Mouse (Mus musculus) hindbrain, embryonic 11.5 days (tissue): ENCODE data around the gene Dcaf17. TPM values are rescaled to one million over a fixed set of nuclear protein-coding genes. Genes with fewer than 3 reads are reported as not detected.
A peak's percentile ranks its signal among the peaks of the same experiment; 100 is the strongest.

Experiments used
- ATAC-seq: fragments of 200-750 bp; cut with Nextera tagmentation; 2 replicates; pipeline ENCODE4 v1.8.0; 2017; ENCODE audit warnings: mild to moderate bottlenecking, moderate TSS enrichment, moderate library complexity; ENCODE audit not compliant: low FRiP score
- DNase-seq: peaks from one replicate; pipeline ENCODE4 v3.0.0-alpha.2; 2015; ENCODE audit warnings: low spot score
- H3K27ac ChIP-seq: fragments of 300-500 bp; sonication (generic); 2 replicates; pipeline ENCODE4 v1.5.1; 2014; ENCODE audit warnings: mild to moderate bottlenecking, low read depth, low read length
- H3K27me3 ChIP-seq: fragments of 300-500 bp; sonication (generic); 2 replicates; pipeline ENCODE4 v1.6.1; 2014; ENCODE audit warnings: mild to moderate bottlenecking, low read length, moderate library complexity, mixed read lengths; ENCODE audit not compliant: control insufficient read depth, insufficient read depth
- H3K36me3 ChIP-seq: fragments of 300-500 bp; sonication (generic); 2 replicates; pipeline ENCODE4 v1.6.1; 2014; ENCODE audit warnings: mild to moderate bottlenecking, low read length, moderate library complexity, mixed read lengths; ENCODE audit not compliant: control insufficient read depth, insufficient read depth
- H3K4me1 ChIP-seq: fragments of 300-500 bp; sonication (generic); replicated peaks from 2 replicates; pipeline ENCODE4 v1.6.1; 2014; ENCODE audit warnings: low read length, mixed read lengths; ENCODE audit not compliant: control insufficient read depth, insufficient read depth
- H3K4me2 ChIP-seq: fragments of 300-500 bp; sonication (generic); replicated peaks from 2 replicates; pipeline ENCODE4 v1.6.1; 2014; ENCODE audit warnings: mild to moderate bottlenecking, low read depth, low read length
- H3K4me3 ChIP-seq: fragments of 300-500 bp; sonication (generic); 2 replicates; pipeline ENCODE4 v1.5.1; 2014; ENCODE audit warnings: low read depth, low read length
- H3K9ac ChIP-seq: fragments of 300-500 bp; sonication (generic); 2 replicates; pipeline ENCODE4 v1.6.1; 2014; ENCODE audit warnings: low read depth, low read length
- H3K9me3 ChIP-seq: fragments of 300-500 bp; sonication (generic); 2 replicates; pipeline ENCODE4 v1.6.1; 2016; ENCODE audit warnings: low read length; ENCODE audit not compliant: control insufficient read depth
- WGBS: fragments of 180-500 bp; shearing (Covaris S2); extraction: QIAGEN DNeasy Blood & Tissue Kit; methylation state at CpG from one replicate; pipeline ENCODE4 v1.1.7; 2014; 5-methylcytosine and 5-hydroxymethylcytosine counted together
- polyA plus RNA-seq: library from polyadenylated mRNA; unstranded; fragments of >200 nt; fragmentation: Nextera tagmentation; extraction: Ambion mirVana; gene quantifications from 2 replicates; pipeline ENCODE4 v1.2.1, GENCODE M21; 2014

Dcaf17 gene
- polyA plus RNA-seq, 1 experiment from 2014 or later = 42.4 TPM

DNA sequence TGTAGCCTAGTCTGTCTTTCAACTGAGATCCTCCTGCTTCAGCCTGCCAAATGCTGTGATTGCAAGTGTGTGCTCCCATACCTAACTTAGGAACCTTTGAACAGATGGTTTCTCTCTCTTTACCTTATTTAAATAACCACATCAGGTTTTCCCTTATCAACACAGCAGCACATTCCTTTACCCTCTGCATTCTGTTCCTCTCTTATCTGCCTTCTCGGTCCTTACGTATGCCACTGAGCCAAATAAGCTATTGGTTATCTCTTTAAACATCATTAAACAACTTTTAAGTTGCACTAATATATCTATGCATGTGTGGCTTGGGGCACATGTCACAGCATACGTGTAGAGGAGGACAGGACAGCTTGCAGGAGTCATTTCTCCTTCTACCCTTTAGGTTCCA, 18.7 kb downstream of the Dcaf17 start:
- Histone ChIP-seq H3K4me3 (no peak overlapping the region), H3K36me3 (no peaks in the 10 kb centered on the region), H3K4me1 (no peaks in the 10 kb centered on the region), H3K27me3 (no peaks in the 10 kb centered on the region), H3K27ac (no peak overlapping the region), H3K4me2 (no peak overlapping the region), H3K9me3 (no peaks in the 10 kb centered on the region), H3K9ac (no peak overlapping the region)
- no peak for DNase-seq
- ATAC-seq = no peak
- 95% methylated on average over 3 of the region's 3 CpGs for WGBS

DNA sequence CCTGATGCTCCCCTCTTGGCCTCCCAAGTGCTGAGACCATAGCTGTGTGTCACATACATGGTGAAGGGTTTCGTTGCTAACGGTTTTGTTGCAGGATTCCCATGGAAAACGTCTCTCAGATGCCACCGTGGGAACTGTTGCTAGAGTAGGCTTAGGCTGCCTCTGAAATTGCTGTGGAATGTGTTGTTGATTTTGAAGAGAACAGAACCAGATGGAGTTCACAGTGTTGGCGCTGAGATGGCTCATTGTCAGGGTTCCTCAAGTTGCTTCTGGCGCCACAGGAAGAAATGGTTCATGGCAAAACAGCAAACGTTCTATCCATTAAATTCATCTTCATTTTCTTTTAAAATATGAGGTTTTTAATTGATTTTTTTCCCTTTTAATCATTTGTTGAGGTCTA, 27.3 kb downstream of the Dcaf17 start:
- Histone ChIP-seq H3K4me2 (no peak overlapping the region), H3K27ac (no peak overlapping the region), H3K4me3 (no peak overlapping the region), H3K36me3 (no peaks in the 10 kb centered on the region), H3K9me3 (no peaks in the 10 kb centered on the region), H3K4me1 (no peaks in the 10 kb centered on the region), H3K27me3 (no peaks in the 10 kb centered on the region), H3K9ac (no peak overlapping the region)
- 91% methylated on average over 7 of the region's 7 CpGs for WGBS
- DNase-seq (no peak), ATAC-seq (no peak)

DNA sequence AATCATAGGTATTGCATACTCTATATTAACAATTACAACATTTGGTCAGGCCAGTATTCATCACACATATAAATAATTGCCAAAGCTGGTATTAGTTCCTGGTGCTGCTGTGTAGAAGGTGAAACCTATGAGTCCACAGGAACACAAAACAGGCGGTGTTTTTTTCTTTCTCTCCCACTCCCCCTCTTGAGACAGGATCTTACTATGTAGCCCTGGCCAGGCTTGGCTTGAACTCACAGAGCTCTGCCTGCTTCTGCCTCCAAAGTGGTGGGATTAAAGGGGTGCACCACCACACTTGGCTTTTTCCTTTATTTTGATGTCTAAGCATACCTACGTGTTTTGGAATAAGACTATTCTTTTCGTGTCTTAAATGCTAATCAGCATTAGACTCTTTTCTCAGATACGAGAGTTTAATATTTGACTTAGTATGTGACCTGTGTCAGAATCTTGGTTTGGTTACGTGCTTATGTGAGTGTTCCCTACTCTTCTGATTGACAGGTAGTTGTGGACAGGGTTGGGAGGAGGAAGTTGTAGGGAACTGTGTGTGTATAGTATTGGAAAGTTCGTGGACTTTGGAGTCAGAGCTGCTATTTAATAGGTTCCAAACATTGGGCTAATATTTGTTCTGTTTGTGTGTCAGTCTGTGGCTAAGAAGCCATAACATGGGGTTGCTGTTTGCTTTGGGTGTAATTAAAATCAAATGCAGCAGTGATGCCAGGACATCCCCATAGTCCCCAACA, 28.5 kb downstream of the Dcaf17 start:
- H3K4me3 ChIP-seq = no peak overlapping the region
- no peak for ATAC-seq
- WGBS = 93% methylated on average over 6 of the region's 6 CpGs

DNA sequence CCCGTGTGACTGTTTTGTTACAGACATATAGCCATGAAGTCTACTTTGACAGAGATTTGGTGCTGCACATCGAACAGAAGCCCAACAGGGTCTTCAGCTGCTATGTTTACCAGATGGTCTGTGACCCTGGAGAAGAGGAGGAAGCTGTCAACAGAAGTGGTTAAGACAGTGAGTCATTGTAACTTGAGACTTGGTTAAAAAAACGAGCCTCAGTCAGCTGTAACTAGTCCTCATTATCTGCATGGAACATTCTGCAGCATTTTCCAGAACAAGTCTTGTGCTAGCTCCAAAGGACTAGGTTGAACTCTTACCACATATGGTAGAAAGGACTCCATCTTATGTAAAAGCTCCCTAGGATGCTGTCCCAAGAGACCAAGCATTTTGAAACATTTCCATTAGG, 34.6 kb downstream of the Dcaf17 start:
- WGBS = 64% methylated on average over 3 of the region's 3 CpGs
- Histone ChIP-seq H3K36me3 (no peaks in the 10 kb centered on the region; the same call in 1 of the 2 replicates), H3K4me1 (no peaks in the 10 kb centered on the region), H3K27me3 (no peaks in the 10 kb centered on the region), H3K27ac (no peak overlapping the region), H3K9ac (no peak overlapping the region), H3K4me2 (no peak overlapping the region), H3K9me3 (no peaks in the 10 kb centered on the region), H3K4me3 (no peak overlapping the region)
- ATAC-seq = no peak
- DNase-seq = no peak

More for the DNA sequence above, 28.5 kb downstream of the Dcaf17 start:
- Histone ChIP-seq H3K36me3 (no peaks in the 10 kb centered on the region; the same call in 1 of the 2 replicates), H3K4me1 (no peaks in the 10 kb centered on the region), H3K9me3 (no peaks in the 10 kb centered on the region), H3K9ac (no peak overlapping the region), H3K27ac (no peak overlapping the region), H3K27me3 (no peaks in the 10 kb centered on the region), H3K4me2 (no peak overlapping the region)
- no peak for DNase-seq

DNA sequence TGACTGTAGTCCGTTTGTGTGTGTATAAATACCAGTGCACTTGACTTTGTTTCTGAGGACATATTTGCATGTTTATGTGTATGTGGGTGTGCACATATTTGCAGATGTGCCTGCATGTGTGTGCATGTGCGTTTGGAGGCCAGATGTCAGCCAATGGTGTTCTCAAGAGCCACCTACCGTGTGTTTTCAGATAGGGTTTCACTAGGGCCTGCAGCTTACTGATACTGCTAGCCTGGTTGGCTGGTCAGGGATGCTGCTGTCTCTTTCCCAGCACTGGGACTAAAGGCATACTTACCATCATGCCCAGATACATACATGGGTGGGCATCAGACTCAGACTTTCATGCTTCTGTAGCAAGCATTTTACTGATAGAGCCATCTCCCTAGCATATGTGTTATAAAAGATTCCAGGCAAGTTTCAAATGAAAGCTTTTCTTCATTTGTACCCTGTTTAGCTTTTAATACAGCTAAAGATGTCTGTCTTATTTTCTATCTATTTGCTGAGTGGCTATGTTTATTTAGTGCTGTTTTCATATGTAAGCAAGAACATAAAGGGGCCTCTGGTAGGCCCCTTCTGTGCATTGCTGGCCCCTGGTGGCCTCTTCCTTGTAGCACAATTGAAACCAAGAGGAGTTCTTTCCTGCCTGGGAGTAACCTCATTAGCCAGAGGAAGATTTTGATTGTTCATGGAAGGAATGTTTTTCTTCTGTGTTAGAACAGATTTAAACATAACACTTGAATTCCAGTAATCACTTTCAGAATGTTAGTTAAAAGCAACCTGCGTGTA, 35.7 kb downstream of the Dcaf17 start:
- ATAC-seq = no peak
- H3K27ac ChIP-seq = no peak overlapping the region
- no peaks in the 10 kb centered on the region for H3K4me1 ChIP-seq
- H3K9ac ChIP-seq = no peak overlapping the region
- H3K9me3 ChIP-seq = no peaks in the 10 kb centered on the region
- 82% methylated on average over 4 of the region's 4 CpGs for WGBS
- peak; percentile 20 for DNase-seq
- H3K36me3 ChIP-seq = no peaks in the 10 kb centered on the region; the same call in 1 of the 2 replicates
- no peak overlapping the region for H3K4me3 ChIP-seq
- H3K4me2 ChIP-seq = no peak overlapping the region
- H3K27me3 ChIP-seq = no peaks in the 10 kb centered on the region

DNA sequence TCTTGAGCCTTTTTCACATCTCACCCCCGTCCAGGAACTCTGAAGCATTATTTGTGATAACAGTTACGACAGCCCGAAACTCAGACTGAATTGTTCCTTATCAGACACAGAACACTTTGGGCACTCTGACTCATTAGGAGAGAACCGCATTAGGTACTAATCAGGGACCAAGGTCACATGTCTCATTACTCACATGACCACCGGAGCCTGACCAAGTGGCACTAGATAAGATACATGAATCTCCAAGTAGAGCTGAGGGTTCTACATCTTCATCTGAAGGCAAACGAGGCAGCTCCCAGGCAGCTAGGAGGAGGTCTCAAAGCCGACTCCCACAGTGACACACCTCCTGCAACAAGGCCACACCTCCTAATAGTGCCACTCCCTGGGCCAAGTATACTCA, 41.0 kb downstream of the Dcaf17 start:
- no peak for DNase-seq
- Histone ChIP-seq H3K36me3 (no peaks in the 10 kb centered on the region), H3K9me3 (no peaks in the 10 kb centered on the region), H3K4me3 (no peak overlapping the region), H3K4me2 (no peak overlapping the region), H3K27ac (no peak overlapping the region), H3K9ac (no peak overlapping the region), H3K4me1 (no peaks in the 10 kb centered on the region), H3K27me3 (no peaks in the 10 kb centered on the region)
- no peak for ATAC-seq
- 90% methylated on average over 7 of the region's 7 CpGs for WGBS

DNA sequence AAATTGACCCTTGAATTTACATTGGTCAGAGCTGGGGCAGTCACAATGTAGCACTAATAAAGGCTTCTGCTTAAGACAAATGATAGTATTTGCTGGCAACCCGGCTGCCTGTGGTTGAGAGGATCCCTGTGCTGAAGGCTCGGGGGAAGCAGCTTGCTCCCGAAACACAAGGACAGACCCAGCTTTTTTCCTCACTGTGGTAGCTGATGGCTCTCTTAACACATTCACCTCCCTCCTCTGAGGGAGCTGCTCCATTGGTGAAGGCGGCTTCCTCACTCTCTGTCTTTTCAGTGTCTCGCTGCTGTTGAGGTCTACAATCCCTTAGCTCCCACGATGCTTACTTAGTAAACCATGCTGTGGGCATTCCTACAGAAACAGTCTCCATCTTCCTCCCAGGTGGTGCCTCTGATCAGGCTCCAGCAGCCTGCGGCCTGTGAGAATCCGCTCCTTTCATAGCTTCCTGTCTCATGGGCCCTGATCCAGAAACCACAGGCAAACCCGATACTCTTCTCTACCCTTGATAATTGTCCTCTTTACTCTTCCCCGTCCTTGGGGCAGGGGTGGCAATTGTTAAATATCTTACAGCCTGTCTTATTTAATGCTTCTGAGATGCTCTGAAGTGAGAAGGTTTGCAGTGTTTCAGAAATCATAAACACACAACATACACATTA, 47.6 kb downstream of the Dcaf17 start:
- Histone ChIP-seq H3K4me3 (no peak overlapping the region), H3K9me3 (no peaks in the 10 kb centered on the region), H3K9ac (no peak overlapping the region), H3K27ac (no peak overlapping the region), H3K27me3 (no peaks in the 10 kb centered on the region), H3K4me2 (no peak overlapping the region), H3K36me3 (no peaks in the 10 kb centered on the region), H3K4me1 (no peaks in the 10 kb centered on the region)
- ATAC-seq (no peak), DNase-seq (no peak)
- WGBS = 82% methylated on average over 10 of the region's 10 CpGs

DNA sequence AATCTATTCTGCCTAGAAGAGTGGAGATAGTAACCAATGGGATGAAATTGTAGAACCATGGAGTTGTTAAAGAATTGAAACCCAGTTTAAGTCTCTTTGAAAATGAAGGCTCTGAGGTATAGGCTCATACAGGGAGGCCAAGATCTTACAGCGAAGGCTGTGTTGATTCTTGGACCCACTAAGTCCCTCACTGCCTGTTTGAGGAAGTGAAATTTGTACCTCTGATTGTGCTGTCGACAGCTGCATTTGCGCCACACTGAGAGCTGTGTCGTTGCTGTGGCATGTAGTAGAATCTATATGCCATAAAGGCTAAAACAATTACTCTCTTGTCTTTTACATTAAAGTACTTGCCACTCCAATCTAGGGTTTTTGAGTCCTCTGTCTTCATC, 48.2 kb downstream of the Dcaf17 start:
- no peak for DNase-seq
- H3K4me1 ChIP-seq = no peaks in the 10 kb centered on the region
- 89% methylated on average over 4 of the region's 4 CpGs for WGBS
- H3K4me3 ChIP-seq = no peak overlapping the region
- no peaks in the 10 kb centered on the region for H3K36me3 ChIP-seq
- H3K9ac ChIP-seq = no peak overlapping the region
- H3K9me3 ChIP-seq = no peaks in the 10 kb centered on the region
- H3K27me3 ChIP-seq = no peaks in the 10 kb centered on the region
- no peak overlapping the region for H3K27ac ChIP-seq
- no peak overlapping the region for H3K4me2 ChIP-seq
- no peak for ATAC-seq
